Mouse (Mus musculus) midbrain, embryonic 14.5 days (tissue): ENCODE measurements around the gene Gzmm. TPM values are rescaled to one million over a fixed set of nuclear protein-coding genes. Genes with fewer than 3 reads are reported as not detected.

ENCODE experiments used
- ATAC-seq: fragments of 200-750 bp; cut with Nextera tagmentation; 2 replicates; pipeline ENCODE4 v1.8.0; 2017; ENCODE audit warnings: moderate number of reproducible peaks, moderate library complexity; ENCODE audit not compliant: low FRiP score, low TSS enrichment
- DNase-seq: peaks from one replicate; pipeline ENCODE4 v3.0.0-alpha.2; 2015
- H3K27ac ChIP-seq: fragments of 300-500 bp; sonication (generic); replicated peaks from 2 replicates; pipeline ENCODE4 v1.5.1; 2014; ENCODE audit warnings: mild to moderate bottlenecking, low read depth, low read length, moderate library complexity
- H3K27me3 ChIP-seq: fragments of 300-500 bp; sonication (generic); 2 replicates; pipeline ENCODE4 v1.6.1; 2014; ENCODE audit warnings: low read length, control low read depth, mixed read lengths; ENCODE audit not compliant: control insufficient read depth, insufficient read depth
- H3K36me3 ChIP-seq: fragments of 300-500 bp; sonication (generic); 2 replicates; pipeline ENCODE4 v1.6.1; 2014; ENCODE audit warnings: low read length, control low read depth; ENCODE audit not compliant: control insufficient read depth, insufficient read depth
- H3K4me1 ChIP-seq: fragments of 300-500 bp; sonication (generic); 2 replicates; pipeline ENCODE4 v1.6.1; 2014; ENCODE audit warnings: mild to moderate bottlenecking, antibody characterized with exemption, low read length, control low read depth; ENCODE audit not compliant: control insufficient read depth, insufficient read depth
- H3K4me2 ChIP-seq: fragments of 300-500 bp; sonication (generic); 2 replicates; pipeline ENCODE4 v1.6.1; 2014; ENCODE audit warnings: mild to moderate bottlenecking, low read length, moderate library complexity
- H3K4me3 ChIP-seq: fragments of 300-500 bp; sonication (generic); replicated peaks from 2 replicates; pipeline ENCODE4 v1.5.1; 2014; ENCODE audit warnings: low read depth, low read length
- H3K9ac ChIP-seq: fragments of 300-500 bp; sonication (generic); replicated peaks from 2 replicates; pipeline ENCODE4 v1.6.1; 2014; ENCODE audit warnings: mild to moderate bottlenecking, low read length, moderate library complexity
- H3K9me3 ChIP-seq: fragments of 300-500 bp; sonication (generic); 2 replicates; pipeline ENCODE4 v1.6.1; 2016; ENCODE audit warnings: low read length, control low read depth, mixed read lengths; ENCODE audit not compliant: control insufficient read depth
- WGBS: fragments of 180-500 bp; shearing (Covaris S2); extraction: QIAGEN DNeasy Blood & Tissue Kit; methylation state at CpG from one replicate; pipeline ENCODE4 v1.1.7; 2014; 5-methylcytosine and 5-hydroxymethylcytosine counted together
- polyA plus RNA-seq: library from polyadenylated mRNA; unstranded; fragments of >200 nt; fragmentation: Nextera tagmentation; extraction: Ambion mirVana; gene quantifications from 2 replicates; pipeline ENCODE4 v1.2.1, GENCODE M21; 2014

Gene Gzmm
- 1.1 and 1.5 TPM in 2 replicates for polyA plus RNA-seq

DNA sequence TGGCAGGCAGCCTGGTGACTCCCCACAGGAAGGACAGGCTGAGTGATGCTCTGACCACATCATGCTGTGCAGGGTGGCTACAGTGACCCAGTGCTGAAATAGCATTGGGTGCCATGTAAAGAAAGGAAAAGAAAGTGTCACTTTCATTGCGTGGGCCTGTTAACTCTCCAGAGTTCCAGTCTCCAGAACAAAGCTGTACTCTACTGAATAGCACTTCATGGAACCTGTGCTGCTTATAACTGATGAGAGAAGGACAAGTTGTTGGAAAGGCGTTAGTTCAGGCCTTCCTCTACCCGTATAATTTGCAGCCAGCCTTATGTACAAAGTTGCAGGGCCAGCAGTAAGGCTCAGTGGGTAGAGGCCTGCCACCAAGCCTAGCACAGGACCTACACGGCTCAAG lies at the start of gene Gzmm:
TSS of gene Gzmm (plus strand) at position 301 of the 400 bp plus-strand sequence.
- peaks cover 53% of the 10 kb centered on the region for H3K36me3 ChIP-seq
- 91% methylated on average over 4 of the region's 4 CpGs for WGBS
- no peak within 1 kb of the TSS for H3K27ac ChIP-seq
- ATAC-seq: no peak
- no peak within 1 kb of the TSS for H3K4me3 ChIP-seq
- no peak for DNase-seq
- no peaks in the 10 kb centered on the region for H3K27me3 ChIP-seq
- peaks cover 4% of the 10 kb centered on the region for H3K4me1 ChIP-seq
- H3K9me3 ChIP-seq: no peaks in the 10 kb centered on the region
- no peak within 1 kb of the TSS for H3K4me2 ChIP-seq
- H3K9ac ChIP-seq: no peak within 1 kb of the TSS

DNA sequence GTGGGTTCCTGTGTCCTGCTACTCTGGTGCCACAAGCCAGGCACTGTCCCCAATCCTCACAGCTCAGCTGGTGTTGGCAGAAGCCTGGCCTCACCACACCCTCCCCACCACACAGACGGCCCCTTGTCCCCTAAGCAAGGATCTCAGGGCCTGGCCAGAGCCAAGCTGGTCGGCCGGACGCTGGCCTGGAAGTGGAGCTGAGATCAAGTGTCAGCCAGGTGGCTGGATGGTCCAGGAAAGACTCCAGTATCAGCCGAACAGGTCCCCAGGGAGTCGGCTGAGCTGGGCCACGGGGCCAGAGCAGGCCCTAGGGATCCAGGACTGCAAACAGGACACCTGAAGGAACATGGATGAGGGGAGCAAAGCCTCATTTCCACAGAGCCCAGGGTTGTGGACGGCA lies 43.1 kb upstream of the Gzmm start, which contains the start of gene Odf3l2:
TSS of gene Odf3l2 (minus strand) at position 28 of the 400 bp plus-strand sequence.
- ATAC-seq: no peak
- Histone ChIP-seq H3K4me3 (no peak within 1 kb of the TSS), H3K36me3 (no peaks in the 10 kb centered on the region), H3K9ac (no peak within 1 kb of the TSS), H3K27me3 (no peaks in the 10 kb centered on the region), H3K9me3 (no peaks in the 10 kb centered on the region), H3K4me1 (no peaks in the 10 kb centered on the region), H3K4me2 (no peak within 1 kb of the TSS), H3K27ac (no peak within 1 kb of the TSS)
- no peak for DNase-seq
- WGBS: 79% methylated on average over 8 of the region's 8 CpGs

DNA sequence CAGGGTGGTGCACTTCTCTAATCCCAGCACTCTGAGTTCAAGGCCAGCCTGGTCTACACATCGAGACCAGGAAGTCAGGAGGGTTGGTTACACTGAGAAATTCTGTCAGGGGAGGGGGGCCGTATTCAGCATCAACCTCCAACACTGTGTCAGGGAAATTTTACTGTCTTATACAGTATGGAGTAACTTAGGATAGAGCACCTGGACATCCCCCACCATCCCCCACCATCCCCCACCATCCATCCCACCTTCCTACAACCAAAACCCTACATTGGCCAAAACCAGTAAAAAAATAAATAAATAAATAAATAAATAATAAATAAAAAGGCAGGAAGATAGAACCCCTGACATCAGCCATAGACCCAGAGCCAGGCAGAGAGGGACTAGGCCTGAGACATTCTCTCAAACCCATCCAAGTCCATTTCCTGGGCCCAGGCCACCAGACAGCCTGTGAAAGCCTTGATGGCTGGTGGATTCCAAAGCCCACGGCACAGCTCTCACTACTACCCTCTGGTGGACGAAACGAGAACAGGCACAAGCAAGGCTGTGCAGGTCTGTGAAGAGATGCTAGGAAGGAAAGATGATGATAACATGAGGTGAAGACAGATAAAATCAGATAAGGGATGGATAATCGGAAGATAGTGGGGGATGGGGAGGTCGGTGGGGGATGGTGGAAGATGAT lies 39.6 kb upstream of the Gzmm start:
- H3K9ac ChIP-seq: no peak overlapping the region
- ATAC-seq: peak; percentile 50
- 30% methylated on average over 7 of the region's 7 CpGs for WGBS

DNA sequence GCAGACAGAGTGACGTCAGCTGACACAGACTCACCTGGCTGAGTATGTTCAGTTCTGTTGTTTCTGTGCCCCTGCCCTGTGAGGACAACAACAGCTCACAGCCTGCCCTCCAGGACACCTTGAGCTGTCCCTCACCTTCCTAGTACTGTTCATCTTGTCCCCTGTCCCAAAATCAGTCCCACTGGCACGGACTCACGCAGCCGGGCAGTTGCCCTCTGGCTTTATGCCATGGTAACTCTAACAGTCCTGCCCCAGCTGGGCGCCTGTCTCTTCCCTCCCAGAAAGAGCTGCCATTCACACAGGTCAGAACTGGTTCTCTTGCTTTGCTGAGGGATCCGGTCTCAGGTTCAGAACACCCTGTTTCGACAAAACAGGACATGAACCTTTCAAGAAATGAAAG lies 36.0 kb upstream of the Gzmm start:
- no peak overlapping the region for H3K9ac ChIP-seq
- ATAC-seq: no peak

More for the DNA sequence above, 39.6 kb upstream of the Gzmm start:
- H3K27ac ChIP-seq: no peak overlapping the region
- no peaks in the 10 kb centered on the region for H3K36me3 ChIP-seq
- no peaks in the 10 kb centered on the region for H3K9me3 ChIP-seq
- no peaks in the 10 kb centered on the region for H3K27me3 ChIP-seq
- DNase-seq: peak; percentile 89
- H3K4me1 ChIP-seq: peaks cover 5% of the 10 kb centered on the region; the same call in 1 of the 2 replicates
- no peak overlapping the region for H3K4me2 ChIP-seq
- no peak overlapping the region for H3K4me3 ChIP-seq

DNA sequence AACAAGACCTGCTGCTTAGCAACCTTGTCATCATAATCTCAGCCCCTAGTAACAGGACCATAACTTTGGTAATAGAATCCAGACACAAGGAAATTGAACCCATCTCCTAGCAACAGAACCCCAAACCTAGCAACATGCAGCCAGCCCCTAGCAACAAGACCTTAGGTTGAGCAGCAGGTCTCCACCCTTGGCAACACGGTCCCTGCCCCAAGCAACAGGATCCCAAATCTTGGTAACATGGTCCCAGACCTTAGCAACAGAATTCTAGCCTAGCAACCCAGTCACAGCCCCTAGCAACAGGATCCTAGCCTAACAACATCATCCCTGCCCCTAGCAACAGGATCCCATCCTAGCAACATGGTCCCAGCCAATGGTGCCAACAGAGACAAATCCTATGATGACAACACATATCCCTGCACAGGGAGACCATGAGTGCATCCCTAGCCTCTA lies 33.8 kb upstream of the Gzmm start:
- Histone ChIP-seq H3K27ac (peak overlapping the region; percentile 82), H3K9me3 (no peaks in the 10 kb centered on the region), H3K27me3 (no peaks in the 10 kb centered on the region), H3K9ac (no peak overlapping the region), H3K4me2 (peak overlapping the region; percentile 20), H3K4me3 (no peak overlapping the region), H3K36me3 (no peaks in the 10 kb centered on the region), H3K4me1 (peaks cover 26% of the 10 kb centered on the region)
- WGBS: 3% methylated on average over 1 of the region's 1 CpGs
- ATAC-seq (peak; percentile 85), DNase-seq (peak; percentile 82)

More for the DNA sequence above, 36.0 kb upstream of the Gzmm start:
- Histone ChIP-seq H3K4me3 (no peak overlapping the region), H3K4me1 (peaks cover 26% of the 10 kb centered on the region), H3K36me3 (no peaks in the 10 kb centered on the region), H3K4me2 (no peak overlapping the region), H3K9me3 (no peaks in the 10 kb centered on the region), H3K27ac (no peak overlapping the region), H3K27me3 (no peaks in the 10 kb centered on the region)
- DNase-seq: no peak
- WGBS: 87% methylated on average over 7 of the region's 7 CpGs

DNA sequence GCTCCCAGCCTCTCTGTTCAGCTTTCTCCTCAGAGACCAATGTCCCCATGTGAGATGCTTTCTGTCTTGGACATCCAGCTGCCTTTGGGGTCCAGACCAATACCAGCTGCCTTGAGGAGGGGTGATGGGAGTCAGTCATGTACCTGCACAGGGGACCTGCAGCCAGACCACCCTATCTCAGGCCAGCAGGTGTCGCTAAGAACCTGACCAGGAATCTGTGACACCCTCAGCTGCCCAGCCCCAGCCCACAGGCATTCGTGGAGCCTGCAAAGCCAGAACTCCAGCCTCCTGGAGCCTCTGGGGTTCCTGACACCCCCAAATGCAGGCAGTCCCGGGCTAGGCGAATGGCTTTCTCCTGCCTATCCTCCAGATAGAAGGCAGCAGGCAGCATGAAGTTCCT lies 30.0 kb upstream of the Gzmm start:
- no peaks in the 10 kb centered on the region for H3K27me3 ChIP-seq
- DNase-seq: peak; percentile 42
- H3K4me2 ChIP-seq: no peak overlapping the region
- H3K27ac ChIP-seq: no peak overlapping the region
- H3K36me3 ChIP-seq: no peaks in the 10 kb centered on the region
- WGBS: 23% methylated on average over 4 of the region's 4 CpGs
- no peak overlapping the region for H3K4me3 ChIP-seq
- H3K9ac ChIP-seq: no peak overlapping the region
- no peaks in the 10 kb centered on the region for H3K9me3 ChIP-seq
- H3K4me1 ChIP-seq: peaks cover 24% of the 10 kb centered on the region
- ATAC-seq: no peak

DNA sequence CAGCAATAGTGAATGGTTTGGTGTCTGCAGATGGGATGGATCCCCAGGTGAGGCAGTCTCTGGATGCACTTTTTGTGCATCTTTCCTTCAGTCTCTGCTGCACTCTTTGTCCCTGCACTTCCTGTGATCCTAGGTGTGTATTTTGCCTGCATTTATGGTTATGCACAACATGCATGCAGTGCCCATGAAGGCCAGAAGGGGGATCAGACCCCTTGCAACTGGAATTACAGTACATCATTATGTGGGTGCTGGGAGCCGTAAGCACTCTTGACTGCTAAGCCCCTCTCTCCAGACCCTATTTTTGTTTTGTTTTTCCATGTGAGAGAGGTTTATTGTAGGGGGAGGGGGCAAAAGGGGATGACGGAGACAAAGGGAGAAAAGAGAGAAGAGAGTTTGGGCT lies 28.5 kb upstream of the Gzmm start:
- H3K4me2 ChIP-seq: no peak overlapping the region
- no peaks in the 10 kb centered on the region for H3K36me3 ChIP-seq
- H3K27me3 ChIP-seq: no peaks in the 10 kb centered on the region
- WGBS: 76% methylated on average over 2 of the region's 2 CpGs
- no peak overlapping the region for H3K4me3 ChIP-seq
- peaks cover 9% of the 10 kb centered on the region for H3K4me1 ChIP-seq
- no peak for DNase-seq
- H3K9ac ChIP-seq: no peak overlapping the region
- ATAC-seq: no peak
- H3K9me3 ChIP-seq: no peaks in the 10 kb centered on the region
- no peak overlapping the region for H3K27ac ChIP-seq

DNA sequence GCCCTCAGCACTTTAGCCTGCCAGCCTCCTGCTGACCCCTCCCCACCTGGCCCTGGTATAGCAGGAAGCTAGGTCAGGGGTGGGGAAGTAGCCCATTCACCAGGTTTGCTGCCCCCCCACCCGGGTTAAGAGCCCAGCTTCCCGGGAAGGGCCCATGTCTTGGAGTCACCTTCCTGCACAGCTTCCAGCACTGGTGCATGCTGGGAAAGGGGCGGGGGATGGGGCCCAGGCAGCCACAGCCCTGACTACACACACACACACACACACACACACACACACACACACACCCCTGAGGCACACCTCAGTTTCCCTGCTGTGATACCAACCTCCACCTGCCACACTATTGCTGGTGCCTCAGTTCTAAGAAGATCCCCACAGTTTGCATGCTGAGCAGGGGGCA lies 27.0 kb upstream of the Gzmm start:
- no peaks in the 10 kb centered on the region for H3K36me3 ChIP-seq
- H3K4me1 ChIP-seq: no peaks in the 10 kb centered on the region
- H3K4me2 ChIP-seq: no peak overlapping the region
- H3K9ac ChIP-seq: no peak overlapping the region
- no peak overlapping the region for H3K27ac ChIP-seq
- H3K27me3 ChIP-seq: no peaks in the 10 kb centered on the region
- ATAC-seq (no peak), DNase-seq (no peak)
- no peaks in the 10 kb centered on the region for H3K9me3 ChIP-seq
- no peak overlapping the region for H3K4me3 ChIP-seq
- 53% methylated on average over 3 of the region's 3 CpGs for WGBS

DNA sequence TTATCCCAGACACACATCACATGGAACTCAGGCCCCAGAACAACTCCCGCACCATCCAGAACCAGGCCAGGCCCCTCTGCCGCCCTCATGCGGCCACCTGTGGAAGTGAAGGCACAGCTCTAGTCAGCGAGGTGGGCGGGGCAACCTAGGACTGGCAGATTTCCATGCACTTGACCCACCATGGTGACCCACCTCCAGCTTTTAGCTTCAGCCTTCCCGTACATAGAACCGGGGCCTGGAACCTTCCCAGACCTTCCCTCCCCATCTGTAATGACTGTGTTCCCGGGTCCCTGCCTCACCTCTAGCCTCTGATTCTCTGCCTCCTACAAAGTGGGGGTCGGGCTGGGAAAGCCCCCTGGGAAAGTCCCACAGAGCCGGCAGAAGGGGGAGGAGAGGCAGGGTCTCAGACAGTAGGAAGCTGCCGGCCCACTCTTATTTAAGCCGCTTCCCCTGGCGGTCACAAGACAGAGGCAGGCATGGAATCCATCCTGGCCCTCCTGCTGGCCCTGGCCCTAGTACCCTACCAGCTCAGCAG lies 24.6 kb upstream of the Gzmm start, which contains the start of gene Madcam1:
TSS of gene Madcam1 (plus strand) at position 429 of the 535 bp plus-strand sequence.
- Histone ChIP-seq H3K9me3 (no peaks in the 10 kb centered on the region), H3K9ac (no peak within 1 kb of the TSS), H3K4me3 (no peak within 1 kb of the TSS), H3K4me2 (no peak within 1 kb of the TSS), H3K36me3 (no peaks in the 10 kb centered on the region), H3K27ac (no peak within 1 kb of the TSS), H3K27me3 (no peaks in the 10 kb centered on the region), H3K4me1 (peaks cover 5% of the 10 kb centered on the region)
- no peak; the same call in 1 of the 2 replicates for ATAC-seq
- peak; percentile 83 for DNase-seq
- WGBS: 10% methylated on average over 13 of the region's 13 CpGs
